Mouse (Mus musculus) liver, embryonic 18 days (tissue): Measurements from ENCODE around the gene Rbx1. TPM values are rescaled to one million over a fixed set of nuclear protein-coding genes. Genes with fewer than 3 reads are reported as not detected.

Experiments used
- polyA plus RNA-seq: library from polyadenylated mRNA; depleted of rRNA; stranded (reverse); fragments of >200 nt; gene quantifications from 2 replicates; pipeline ENCODE4 v1.2.3, GENCODE M21; 2012; rRNA removed

Gene Rbx1
- 58.5 and 71.9 TPM in 2 replicates for polyA plus RNA-seq

GRCm38 (mm10) chr15:81465901-81466737 is at the start of gene Rbx1:
Gene Rbx1 (plus strand): TSS chr15:81466296.

Other genes with a start within 250 kb of the Rbx1 start
- 3.6 and 7.6 TPM in 2 replicates for gene Mchr1, start 230.8 kb upstream of the Rbx1 start, polyA plus RNA-seq
- 34.3 and 36.2 TPM in 2 replicates for gene Slc25a17, start 105.5 kb upstream of the Rbx1 start, polyA plus RNA-seq
- gene St13, start 66.2 kb upstream of the Rbx1 start, polyA plus RNA-seq: 27.6 and 28.8 TPM in 2 replicates
- gene Xpnpep3, start 66.2 kb upstream of the Rbx1 start, polyA plus RNA-seq: 3.1 and 3.8 TPM in 2 replicates
- 0.03 and 0.04 TPM in 2 replicates for gene Dnajb7, start 58.0 kb upstream of the Rbx1 start, polyA plus RNA-seq
- gene Ep300, start 119.1 kb downstream of the Rbx1 start, polyA plus RNA-seq: 7.8 and 10.2 TPM in 2 replicates
- gene L3mbtl2, start 197.6 kb downstream of the Rbx1 start, polyA plus RNA-seq: 6.6 TPM in 2 replicates
- 0.64 and 0.74 TPM in 2 replicates for gene Chadl, start 231.0 kb downstream of the Rbx1 start, polyA plus RNA-seq